Mouse (Mus musculus): Measurements from ENCODE around the gene Gm14147.
"Not testable (repeated sequence)": the region's sequence is repeated elsewhere in the genome, so short reads cannot be mapped to it uniquely, and the experiment has no call there.

Gene Gm14147

GRCm38 (mm10) chr2:151097945-151098344 is at the start of gene Gm14147:
Gene Gm14147 (plus strand): TSS chr2:151098245.
- in situ Hi-C loops (cut with MboI, MseI): not testable (repeated sequence)

DNA sequence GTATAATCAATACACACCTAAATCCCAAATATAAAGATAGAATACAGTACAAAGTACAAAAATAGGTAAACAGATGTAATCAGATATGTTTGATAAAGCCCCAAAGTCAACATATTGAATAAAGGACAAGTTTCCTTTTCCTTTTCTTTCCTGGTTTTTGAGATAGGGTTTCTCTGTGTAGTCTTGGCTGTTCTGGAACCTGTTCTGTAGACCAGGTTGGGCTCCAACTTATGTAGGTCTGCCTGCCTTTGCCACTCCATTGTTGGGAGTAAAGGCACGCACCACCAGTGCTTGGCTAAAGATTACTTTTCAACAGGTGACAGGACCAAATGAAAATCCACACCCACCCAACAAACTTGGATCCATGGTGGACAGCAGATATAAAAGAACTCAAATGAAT is 41.4 kb upstream of the Gm14147 start:
- in situ Hi-C loops (cut with MboI, MseI): no loop called here

DNA sequence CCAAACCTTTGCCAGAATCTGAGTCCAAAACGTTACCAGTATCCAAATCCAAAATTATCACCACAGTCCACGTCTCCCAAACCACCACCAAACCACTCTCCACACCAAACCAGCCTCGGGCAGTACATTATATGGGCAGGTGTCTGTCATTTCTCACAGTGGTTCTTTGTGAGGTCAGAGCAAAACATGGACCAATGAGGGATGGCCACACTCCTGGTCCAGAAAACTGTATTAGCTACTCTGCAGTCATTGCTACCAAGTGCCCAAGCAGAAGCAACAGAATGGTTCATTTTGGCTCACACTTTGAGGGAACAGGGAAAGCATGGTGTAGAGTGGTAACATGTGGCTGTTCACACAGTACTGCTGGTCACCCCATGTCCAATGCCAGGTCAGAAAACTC is 5.8 kb upstream of the Gm14147 start, which contains the start of gene Gm14151:
Gene Gm14151, minus strand, starts transcription at position 101 of the 400 bp plus-strand sequence.
- in situ Hi-C loops (cut with MboI, MseI): not testable (repeated sequence)

All from T-helper 1 cell (primary cell).